Mouse (Mus musculus) stomach, embryonic 16.5 days (tissue): ENCODE data around the gene Rbm17. TPM values are rescaled to one million over a fixed set of nuclear protein-coding genes. Genes with fewer than 3 reads are reported as not detected.
"Not testable (repeated sequence)": the region's sequence is repeated elsewhere in the genome, so short reads cannot be mapped to it uniquely, and the experiment has no call there.

ENCODE experiments used
- ATAC-seq: fragments of 200-750 bp; cut with Nextera tagmentation; 2 replicates; pipeline ENCODE4 v1.8.0; 2017; ENCODE audit warnings: moderate number of reproducible peaks, moderate TSS enrichment; ENCODE audit not compliant: insufficient read depth, low FRiP score
- H3K27ac ChIP-seq: fragments of 300-500 bp; sonication (generic); 2 replicates; pipeline ENCODE4 v1.5.1; 2014; ENCODE audit warnings: low read length
- H3K27me3 ChIP-seq: fragments of 300-500 bp; sonication (generic); 2 replicates; pipeline ENCODE4 v1.6.1; 2014; ENCODE audit warnings: low read length, control low read depth, mixed read lengths; ENCODE audit not compliant: control insufficient read depth, insufficient read depth
- H3K36me3 ChIP-seq: fragments of 300-500 bp; sonication (generic); 2 replicates; pipeline ENCODE4 v1.6.1; 2014; ENCODE audit warnings: low read length; ENCODE audit not compliant: control insufficient read depth, insufficient read depth
- H3K4me1 ChIP-seq: fragments of 300-500 bp; sonication (generic); 2 replicates; pipeline ENCODE4 v1.6.1; 2014; ENCODE audit warnings: low read length, control low read depth, mixed read lengths; ENCODE audit not compliant: control insufficient read depth, insufficient read depth
- H3K4me2 ChIP-seq: fragments of 300-500 bp; sonication (generic); 2 replicates; pipeline ENCODE4 v1.6.1; 2014; ENCODE audit warnings: low read depth, low read length, mixed read lengths
- H3K4me3 ChIP-seq: fragments of 300-500 bp; sonication (generic); replicated peaks from 2 replicates; pipeline ENCODE4 v1.5.1; 2014; ENCODE audit warnings: mild to moderate bottlenecking, low read length
- H3K9ac ChIP-seq: fragments of 300-500 bp; sonication (generic); 2 replicates; pipeline ENCODE4 v1.6.1; 2014; ENCODE audit warnings: low read length
- H3K9me3 ChIP-seq: fragments of 300-500 bp; sonication (generic); replicated peaks from 2 replicates; pipeline ENCODE4 v1.6.1; 2016; ENCODE audit warnings: low read length, control low read depth; ENCODE audit not compliant: control insufficient read depth
- WGBS: fragments of 180-500 bp; shearing (Covaris S2); extraction: QIAGEN DNeasy Blood & Tissue Kit; methylation state at CpG from one replicate; pipeline ENCODE4 v1.1.7; 2014; 5-methylcytosine and 5-hydroxymethylcytosine counted together
- polyA plus RNA-seq: library from polyadenylated mRNA; unstranded; fragments of >200 nt; fragmentation: Nextera tagmentation; extraction: Ambion mirVana; gene quantifications from 2 replicates; pipeline ENCODE4 v1.2.1, GENCODE M21; 2015

Rbm17 gene
- polyA plus RNA-seq, 1 experiment from 2014 or later = 121 TPM

GRCm38 (mm10) chr2:11636138-11636480 lies 32.2 kb upstream of the Rbm17 start:
- H3K9me3 ChIP-seq = no peaks in the 10 kb centered on the region
- no peak overlapping the region for H3K9ac ChIP-seq
- H3K36me3 ChIP-seq = no peaks in the 10 kb centered on the region
- no peaks in the 10 kb centered on the region for H3K27me3 ChIP-seq
- no peak overlapping the region for H3K27ac ChIP-seq
- H3K4me2 ChIP-seq = no peak overlapping the region
- no peaks in the 10 kb centered on the region for H3K4me1 ChIP-seq
- WGBS = 61% methylated on average over 3 of the region's 3 CpGs
- H3K4me3 ChIP-seq = no peak overlapping the region
- ATAC-seq = no peak

GRCm38 (mm10) chr2:11635471-11636137 lies 31.7 kb upstream of the Rbm17 start:
- no peaks in the 10 kb centered on the region for H3K9me3 ChIP-seq
- no peak overlapping the region for H3K4me2 ChIP-seq
- ATAC-seq = no peak
- H3K4me1 ChIP-seq = no peaks in the 10 kb centered on the region
- 92% methylated on average over 5 of the region's 5 CpGs for WGBS
- H3K27me3 ChIP-seq = no peaks in the 10 kb centered on the region
- no peak overlapping the region for H3K9ac ChIP-seq
- H3K27ac ChIP-seq = no peak overlapping the region
- no peaks in the 10 kb centered on the region for H3K36me3 ChIP-seq
- H3K4me3 ChIP-seq = no peak overlapping the region

GRCm38 (mm10) chr2:11635035-11635434 lies 31.1 kb upstream of the Rbm17 start:
- 81% methylated on average over 6 of the region's 6 CpGs for WGBS
- Histone ChIP-seq H3K4me1 (no peaks in the 10 kb centered on the region), H3K4me2 (no peak overlapping the region), H3K36me3 (no peaks in the 10 kb centered on the region), H3K9ac (no peak overlapping the region), H3K4me3 (no peak overlapping the region), H3K9me3 (no peaks in the 10 kb centered on the region), H3K27me3 (no peaks in the 10 kb centered on the region), H3K27ac (no peak overlapping the region)
- ATAC-seq = no peak

- no peak within 1 kb of the TSS for H3K27ac ChIP-seq
- WGBS = 91% methylated on average over 5 of the region's 5 CpGs
- no peak within 1 kb of the TSS for H3K4me2 ChIP-seq
Measured at GRCm38 (mm10) chr2:11625890-11626289, 21.9 kb upstream of the Rbm17 start, which contains the start of gene Gm17490. Gm17490 (minus strand) TSS chr2:11626264.

GRCm38 (mm10) chr2:11623726-11624125 lies 19.8 kb upstream of the Rbm17 start:
- Histone ChIP-seq H3K27me3 (no peaks in the 10 kb centered on the region), H3K9me3 (no peaks in the 10 kb centered on the region), H3K9ac (no peak overlapping the region)

More at GRCm38 (mm10) chr2:11625890-11626289, 21.9 kb upstream of the Rbm17 start, which contains the start of gene Gm17490:
- no peak for ATAC-seq
- H3K27me3 ChIP-seq = no peaks in the 10 kb centered on the region
- no peaks in the 10 kb centered on the region for H3K9me3 ChIP-seq
- no peaks in the 10 kb centered on the region for H3K36me3 ChIP-seq
- H3K9ac ChIP-seq = no peak within 1 kb of the TSS
- no peak within 1 kb of the TSS for H3K4me3 ChIP-seq
- no peaks in the 10 kb centered on the region for H3K4me1 ChIP-seq

GRCm38 (mm10) chr2:11623173-11623572 lies 19.2 kb upstream of the Rbm17 start:
- Histone ChIP-seq H3K36me3 (no peaks in the 10 kb centered on the region), H3K9me3 (no peaks in the 10 kb centered on the region), H3K9ac (no peak overlapping the region), H3K27ac (no peak overlapping the region), H3K4me2 (no peak overlapping the region), H3K4me1 (no peaks in the 10 kb centered on the region), H3K4me3 (no peak overlapping the region), H3K27me3 (no peaks in the 10 kb centered on the region)
- 91% methylated on average over 7 of the region's 8 CpGs for WGBS
- ATAC-seq = no peak

More at GRCm38 (mm10) chr2:11623726-11624125, 19.8 kb upstream of the Rbm17 start:
- Histone ChIP-seq H3K4me3 (no peak overlapping the region), H3K4me1 (no peaks in the 10 kb centered on the region), H3K4me2 (no peak overlapping the region), H3K36me3 (no peaks in the 10 kb centered on the region), H3K27ac (no peak overlapping the region)
- WGBS = 82% methylated on average over 2 of the region's 2 CpGs
- ATAC-seq = no peak

GRCm38 (mm10) chr2:11619598-11619997 lies 15.6 kb upstream of the Rbm17 start:
- H3K9me3 ChIP-seq = no peaks in the 10 kb centered on the region; the same call in 1 of the 2 replicates
- H3K4me2 ChIP-seq = no peak overlapping the region
- WGBS = 70% methylated on average over 2 of the region's 2 CpGs
- ATAC-seq = no peak
- H3K27me3 ChIP-seq = no peaks in the 10 kb centered on the region
- no peak overlapping the region for H3K9ac ChIP-seq
- H3K4me1 ChIP-seq = no peaks in the 10 kb centered on the region
- no peak overlapping the region for H3K27ac ChIP-seq
- H3K4me3 ChIP-seq = no peak overlapping the region
- no peaks in the 10 kb centered on the region for H3K36me3 ChIP-seq

- H3K27me3 ChIP-seq = no peaks in the 10 kb centered on the region
- ATAC-seq = no peak
- H3K4me1 ChIP-seq = no peaks in the 10 kb centered on the region
- no peak overlapping the region for H3K4me3 ChIP-seq
- 92% methylated on average over 9 of the region's 9 CpGs for WGBS
- H3K36me3 ChIP-seq = no peaks in the 10 kb centered on the region
- H3K9me3 ChIP-seq = no peaks in the 10 kb centered on the region; the same call in 1 of the 2 replicates
- no peak overlapping the region for H3K27ac ChIP-seq
- H3K9ac ChIP-seq = no peak overlapping the region
- H3K4me2 ChIP-seq = no peak overlapping the region
Measured at GRCm38 (mm10) chr2:11616846-11617245, 12.9 kb upstream of the Rbm17 start.

- not testable (repeated sequence) for ATAC-seq, H3K4me2 ChIP-seq, H3K36me3 ChIP-seq, H3K4me1 ChIP-seq, H3K9me3 ChIP-seq, H3K9ac ChIP-seq, H3K27me3 ChIP-seq, H3K27ac ChIP-seq, H3K4me3 ChIP-seq
- 88% methylated on average over 6 of the region's 6 CpGs for WGBS
Measured at GRCm38 (mm10) chr2:11612939-11613338, 9.0 kb upstream of the Rbm17 start.
